ENCODE assay signal across 8 mouse cellular contexts in the genomic region with DNA sequence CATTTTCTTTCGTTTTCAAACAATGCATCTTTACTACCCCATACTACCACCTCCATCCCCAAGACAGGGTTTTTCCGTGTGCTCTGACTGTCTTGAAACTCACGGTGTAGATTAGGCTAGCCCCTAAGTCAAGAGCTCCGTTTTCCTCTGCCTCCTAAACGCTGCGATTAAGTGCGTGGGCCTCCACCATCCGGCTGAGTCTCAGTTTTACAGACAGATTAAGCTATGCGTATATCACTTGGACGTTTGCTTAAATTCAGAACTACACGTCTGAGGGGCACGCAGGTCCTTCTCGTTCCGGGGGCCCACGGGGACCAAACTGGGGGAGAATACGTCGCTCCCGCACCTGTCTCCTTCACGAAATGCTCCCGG. TPM values are rescaled to one million over a fixed set of nuclear protein-coding genes. Genes with fewer than 3 reads are reported as not detected.
DNase-seq lines count a peak whose midpoint lies in the region; ATAC-seq and TF ChIP-seq lines count a peak whose summit lies in the region.

No protein-coding gene starts in this region.

- no peaks in the 10 kb centered on the region for H3K9me3 ChIP-seq in embryonic facial prominence, embryonic 10.5 days
- H3K9me3 ChIP-seq in intestine, embryonic 14.5 days (ENCODE audit: control insufficient read depth, low read length), result no peaks in the 10 kb centered on the region
- no peaks in the 10 kb centered on the region for H3K9me3 ChIP-seq in neural tube, embryonic 12.5 days

- no peaks in the 10 kb centered on the region for H3K27me3 ChIP-seq in embryonic facial prominence, embryonic 10.5 days (replicated peaks; ENCODE audit: low read depth, poor library complexity, severe bottlenecking)
- no peaks in the 10 kb centered on the region for H3K27me3 ChIP-seq in intestine, embryonic 14.5 days (replicated peaks; ENCODE audit: control insufficient read depth, insufficient read depth, low read length)
- no peaks in the 10 kb centered on the region for H3K27me3 ChIP-seq in neural tube, embryonic 12.5 days (replicated peaks)

- peak overlapping the region; percentile 66 for H3K4me2 ChIP-seq in intestine, embryonic 14.5 days (ENCODE audit: low read length)
- H3K4me2 ChIP-seq in neural tube, embryonic 12.5 days (replicated peaks), result peak overlapping the region; percentile 79

- peaks cover 61% of the 10 kb centered on the region for H3K36me3 ChIP-seq in embryonic facial prominence, embryonic 10.5 days (replicated peaks)
- peaks cover 32% of the 10 kb centered on the region for H3K36me3 ChIP-seq in intestine, embryonic 14.5 days (ENCODE audit: control insufficient read depth, insufficient read depth, low read length)
- H3K36me3 ChIP-seq in neural tube, embryonic 12.5 days, result peaks cover 50% of the 10 kb centered on the region

- TF ChIP-seq CTCF in left cerebral cortex, adult 2 months (IDR thresholded peaks at IDR 0.05), result no peak

- H3K4me1 ChIP-seq in embryonic facial prominence, embryonic 10.5 days, result peaks cover 35% of the 10 kb centered on the region
- H3K4me1 ChIP-seq in intestine, embryonic 14.5 days (replicated peaks; ENCODE audit: control insufficient read depth, insufficient read depth, low read length), result peaks cover 6% of the 10 kb centered on the region; the same call in 1 of the 2 replicates
- peaks cover 6% of the 10 kb centered on the region; the same call in 1 of the 2 replicates for H3K4me1 ChIP-seq in neural tube, embryonic 12.5 days

- H3K27ac ChIP-seq in left cerebral cortex, adult 2 months, result peak overlapping the region; percentile 79
- peak overlapping the region; percentile 91 for H3K27ac ChIP-seq in embryonic facial prominence, embryonic 10.5 days (replicated peaks)
- peak overlapping the region; percentile 57; the same call in 1 of the 2 replicates for H3K27ac ChIP-seq in intestine, embryonic 14.5 days (ENCODE audit: low read depth)
- H3K27ac ChIP-seq in neural tube, embryonic 12.5 days, result 0 out of 2 replicates have a peak overlapping the region, but pooled peaks have one; percentile 50

- no peak for DNase-seq in left cerebral cortex, adult 2 months (ENCODE audit: extremely low spot score in 1 of 2, low spot score in 2 of 2)
- DNase-seq in left cerebral cortex, postnatal 36 days (ENCODE audit: low spot score in 2 of 2), result no peak
- DNase-seq in embryonic facial prominence, embryonic 10.5 days (ENCODE audit: low spot score), result no peak
- DNase-seq in intestine, embryonic 14.5 days (ENCODE audit: low spot score), result no peak
- DNase-seq in right cerebral cortex, postnatal 25 days, result no peak
- no peak for DNase-seq in thymus, postnatal 10 days (ENCODE audit: low spot score in 2 of 2)

- 0 out of 2 replicates have a peak, but pooled peaks have one; percentile 0 for ATAC-seq in intestine, embryonic 14.5 days (replicated peaks; ENCODE audit: low FRiP score, low TSS enrichment, low read depth)
- 0 out of 2 replicates have a peak, but pooled peaks have one; percentile 18 for ATAC-seq in neural tube, embryonic 12.5 days (ENCODE audit: low FRiP score, low read depth)
- no peak for ATAC-seq in frontal cortex, adult (ENCODE audit: low TSS enrichment)

- WGBS in embryonic facial prominence, embryonic 10.5 days, result 1% methylated on average over 20 of the region's 20 CpGs
- under 1% methylated on average over 20 of the region's 20 CpGs for WGBS in intestine, embryonic 14.5 days
- WGBS in neural tube, embryonic 12.5 days, result 2% methylated on average over 20 of the region's 20 CpGs

- H3K9ac ChIP-seq in intestine, embryonic 14.5 days (ENCODE audit: low read length), result peak overlapping the region; percentile 78
- H3K9ac ChIP-seq in neural tube, embryonic 12.5 days, result peak overlapping the region; percentile 86

- intact Hi-C loops in left cerebral cortex, adult 2 months (cut with DNase I), result loop anchor here (2.0 kb wide), 2 partner anchors 61 to 85 kb away; a partner anchor contains a TSS
- intact Hi-C loops in left cerebral cortex, postnatal 36 days (cut with DNase I), result loop anchor here (2.0 kb wide), 1 partner anchor 51 kb away; a partner anchor contains a TSS

- H3K4me3 ChIP-seq in left cerebral cortex, adult 2 months, result peak overlapping the region; percentile 84
- peak overlapping the region; percentile 92 for H3K4me3 ChIP-seq in embryonic facial prominence, embryonic 10.5 days
- H3K4me3 ChIP-seq in intestine, embryonic 14.5 days (ENCODE audit: low read depth, low read length), result peak overlapping the region; percentile 99
- peak overlapping the region; percentile 91 for H3K4me3 ChIP-seq in neural tube, embryonic 12.5 days

RNA-seq across cellular contexts. Expression of a gene that starts 0.6 kb away (rescaled TPM):
- total RNA-seq in left cerebral cortex, adult 2 months (2021), result 10 to 100 TPM; 59.4 to 66.8 TPM
- 10 to 100 TPM; 58.3 to 62.1 TPM for total RNA-seq in left cerebral cortex, postnatal 36 days (2021)
- 108 and 117 TPM in 2 replicates for polyA plus RNA-seq in embryonic facial prominence, embryonic 10.5 days (2016; fragmentation: Nextera tagmentation; extraction: Ambion mirVana)
- 111 and 113 TPM in 2 replicates for polyA plus RNA-seq in intestine, embryonic 14.5 days (2014; fragmentation: Nextera tagmentation; extraction: Ambion mirVana)
- polyA plus RNA-seq in neural tube, embryonic 12.5 days (2016; fragmentation: Nextera tagmentation; extraction: Ambion mirVana), result 83.7 and 85.5 TPM in 2 replicates

RNA-seq across cellular contexts. Expression of a gene that starts 7.2 kb away (rescaled TPM):
- total RNA-seq in left cerebral cortex, adult 2 months (2021), result 1 to 10 TPM; 7.6 to 9.1 TPM
- 1 to 10 TPM; 7.2 to 8.4 TPM for total RNA-seq in left cerebral cortex, postnatal 36 days (2021)
- polyA plus RNA-seq in embryonic facial prominence, embryonic 10.5 days (2016; fragmentation: Nextera tagmentation; extraction: Ambion mirVana), result 1.9 and 2.3 TPM in 2 replicates
- 5.3 and 5.5 TPM in 2 replicates for polyA plus RNA-seq in intestine, embryonic 14.5 days (2014; fragmentation: Nextera tagmentation; extraction: Ambion mirVana)
- 2.0 and 2.1 TPM in 2 replicates for polyA plus RNA-seq in neural tube, embryonic 12.5 days (2016; fragmentation: Nextera tagmentation; extraction: Ambion mirVana)

RNA-seq across cellular contexts. Expression of a gene that starts 11.1 kb away (rescaled TPM):
- total RNA-seq in left cerebral cortex, adult 2 months (2021), result 1 to 10 TPM; 5.2 to 8.0 TPM
- 1 to 10 TPM; 7.0 to 9.6 TPM for total RNA-seq in left cerebral cortex, postnatal 36 days (2021)
- polyA plus RNA-seq in embryonic facial prominence, embryonic 10.5 days (2016; fragmentation: Nextera tagmentation; extraction: Ambion mirVana), result 4.5 and 4.7 TPM in 2 replicates
- polyA plus RNA-seq in intestine, embryonic 14.5 days (2014; fragmentation: Nextera tagmentation; extraction: Ambion mirVana), result 10.8 and 13.1 TPM in 2 replicates
- polyA plus RNA-seq in neural tube, embryonic 12.5 days (2016; fragmentation: Nextera tagmentation; extraction: Ambion mirVana), result 3.7 and 5.0 TPM in 2 replicates

RNA-seq across cellular contexts. Expression of a gene that starts 29.9 kb away (rescaled TPM):
- 10 to 100 TPM; 85.5 to 87.1 TPM for total RNA-seq in left cerebral cortex, adult 2 months (2021)
- total RNA-seq in left cerebral cortex, postnatal 36 days (2021), result 10 to 100 TPM; 65.5 to 98.0 TPM
- 61.0 and 61.8 TPM in 2 replicates for polyA plus RNA-seq in embryonic facial prominence, embryonic 10.5 days (2016; fragmentation: Nextera tagmentation; extraction: Ambion mirVana)
- polyA plus RNA-seq in intestine, embryonic 14.5 days (2014; fragmentation: Nextera tagmentation; extraction: Ambion mirVana), result 22.8 and 23.3 TPM in 2 replicates
- polyA plus RNA-seq in neural tube, embryonic 12.5 days (2016; fragmentation: Nextera tagmentation; extraction: Ambion mirVana), result 63.2 and 67.0 TPM in 2 replicates

RNA-seq across cellular contexts. Expression of a gene that starts 51.3 kb away (rescaled TPM):
- total RNA-seq in left cerebral cortex, adult 2 months (2021), result 100 to 1,000 TPM; 387 to 414 TPM
- 100 to 1,000 TPM; 388 to 420 TPM for total RNA-seq in left cerebral cortex, postnatal 36 days (2021)
- polyA plus RNA-seq in embryonic facial prominence, embryonic 10.5 days (2016; fragmentation: Nextera tagmentation; extraction: Ambion mirVana), result 74.2 and 76.8 TPM in 2 replicates
- 78.0 and 85.0 TPM in 2 replicates for polyA plus RNA-seq in intestine, embryonic 14.5 days (2014; fragmentation: Nextera tagmentation; extraction: Ambion mirVana)
- 97.0 and 110 TPM in 2 replicates for polyA plus RNA-seq in neural tube, embryonic 12.5 days (2016; fragmentation: Nextera tagmentation; extraction: Ambion mirVana)
